Mouse (Mus musculus) olfactory bulb, adult 2 months (tissue): ENCODE measurements at regions not wholly inside any gene's neighbourhood (a gene's known extent, or its start where the extent isn't known, plus 50 kb on each side); places are given as distances from the start of the nearest gene placed in this dataset.

Experiments used
- H3K27ac ChIP-seq: fragments of 200-500 bp; 2 replicates; pipeline ENCODE4 v1.5.1; 2012; ENCODE audit warnings: low read depth, low read length; ENCODE audit not compliant: insufficient read depth
- H3K4me1 ChIP-seq: fragments of 200-500 bp; 2 replicates; pipeline ENCODE4 v1.6.1; 2012; ENCODE audit warnings: low read length; ENCODE audit not compliant: control insufficient read depth, insufficient read depth
- H3K4me3 ChIP-seq: fragments of 200-500 bp; 2 replicates; pipeline ENCODE4 v1.5.1; 2012; ENCODE audit warnings: mild to moderate bottlenecking, low read depth, low read length, moderate library complexity; ENCODE audit not compliant: insufficient read depth
- CTCF ChIP-seq: fragments of 200-500 bp; IDR thresholded peaks from 2 replicates; pipeline ENCODE4 v1.5.1; 2012; ENCODE audit warnings: low read depth, mild to moderate bottlenecking, low read length, moderate library complexity; ENCODE audit not compliant: insufficient read depth
- POLR2A ChIP-seq: fragments of 200-500 bp; IDR thresholded peaks from 2 replicates; pipeline ENCODE4 v1.6.1; 2012; ENCODE audit warnings: mild to moderate bottlenecking, low read depth, low read length, moderate library complexity; ENCODE audit not compliant: insufficient read depth
- WGBS: fragments of 180-500 bp; shearing (Covaris S2); methylation state at CpG from one replicate; pipeline ENCODE4 v1.1.7; 2018; 5-methylcytosine and 5-hydroxymethylcytosine counted together

- no peak overlapping the region for H3K27ac ChIP-seq
- no peaks in the 10 kb centered on the region for H3K4me1 ChIP-seq
- TF ChIP-seq CTCF (no peak), POLR2A (no peak)
- 84% methylated on average over 26 of the region's 26 CpGs for WGBS
- H3K4me3 ChIP-seq = no peak overlapping the region
Measured at GRCm38 (mm10) chr13:42565291-42566058, 114.9 kb upstream of the Phactr1 start.

- Histone ChIP-seq H3K4me1 (no peaks in the 10 kb centered on the region), H3K4me3 (no peak overlapping the region), H3K27ac (no peak overlapping the region)
- WGBS = 82% methylated on average over 10 of the region's 10 CpGs
- no peak for TF ChIP-seq CTCF
- TF ChIP-seq POLR2A = no peak
Measured at GRCm38 (mm10) chr13:42570600-42571348, 109.6 kb upstream of the Phactr1 start.

GRCm38 (mm10) chr13:42574189-42574588 lies 106.2 kb upstream of the Phactr1 start:
- TF ChIP-seq CTCF (no peak), POLR2A (no peak)
- 64% methylated on average over 4 of the region's 4 CpGs for WGBS
- H3K4me3 ChIP-seq = no peak overlapping the region
- H3K27ac ChIP-seq = no peak overlapping the region
- H3K4me1 ChIP-seq = no peaks in the 10 kb centered on the region

- no peak overlapping the region for H3K27ac ChIP-seq
- no peaks in the 10 kb centered on the region for H3K4me1 ChIP-seq
- TF ChIP-seq POLR2A (no peak), CTCF (peak; percentile 60; the same call in 1 of the 2 replicates)
- 42% methylated on average over 16 of the region's 16 CpGs for WGBS
- H3K4me3 ChIP-seq = no peak overlapping the region
Measured at GRCm38 (mm10) chr13:42575725-42576426, 104.5 kb upstream of the Phactr1 start.

GRCm38 (mm10) chr13:42579471-42579870 lies 101.0 kb upstream of the Phactr1 start:
- no peak overlapping the region for H3K27ac ChIP-seq
- no peak overlapping the region for H3K4me3 ChIP-seq
- H3K4me1 ChIP-seq = no peaks in the 10 kb centered on the region
- 74% methylated on average over 3 of the region's 3 CpGs for WGBS
- no peak for TF ChIP-seq CTCF
- TF ChIP-seq POLR2A = no peak

GRCm38 (mm10) chr13:42589136-42589535 lies 91.3 kb upstream of the Phactr1 start:
- no peaks in the 10 kb centered on the region for H3K4me1 ChIP-seq
- no peak for TF ChIP-seq CTCF
- no peak for TF ChIP-seq POLR2A
- H3K27ac ChIP-seq = no peak overlapping the region
- 80% methylated on average over 2 of the region's 2 CpGs for WGBS
- H3K4me3 ChIP-seq = no peak overlapping the region

- TF ChIP-seq POLR2A = no peak
- no peak for TF ChIP-seq CTCF
- 88% methylated on average over 5 of the region's 5 CpGs for WGBS
- Histone ChIP-seq H3K27ac (no peak overlapping the region), H3K4me3 (no peak overlapping the region), H3K4me1 (no peaks in the 10 kb centered on the region)
Measured at GRCm38 (mm10) chr13:42589607-42590006, 90.8 kb upstream of the Phactr1 start.

- TF ChIP-seq CTCF (no peak), POLR2A (no peak)
- 92% methylated on average over 6 of the region's 6 CpGs for WGBS
- Histone ChIP-seq H3K4me3 (no peak overlapping the region), H3K27ac (no peak overlapping the region), H3K4me1 (no peaks in the 10 kb centered on the region)
Measured at GRCm38 (mm10) chr13:42590415-42590814, 90.0 kb upstream of the Phactr1 start.

GRCm38 (mm10) chr13:42592945-42593344 lies 87.5 kb upstream of the Phactr1 start:
- Histone ChIP-seq H3K4me1 (no peaks in the 10 kb centered on the region), H3K4me3 (no peak overlapping the region), H3K27ac (no peak overlapping the region)
- TF ChIP-seq CTCF = no peak
- no peak for TF ChIP-seq POLR2A
- 81% methylated on average over 3 of the region's 3 CpGs for WGBS
